Mouse (Mus musculus): ENCODE measurements around the gene Fuz. TPM values are rescaled to one million over a fixed set of nuclear protein-coding genes. Genes with fewer than 3 reads are reported as not detected.
A peak's percentile ranks its signal among the peaks of the same experiment; 100 is the strongest.

Gene Fuz
- polyA plus RNA-seq, 1 experiment from 2014 or later: 16.7 TPM

DNA sequence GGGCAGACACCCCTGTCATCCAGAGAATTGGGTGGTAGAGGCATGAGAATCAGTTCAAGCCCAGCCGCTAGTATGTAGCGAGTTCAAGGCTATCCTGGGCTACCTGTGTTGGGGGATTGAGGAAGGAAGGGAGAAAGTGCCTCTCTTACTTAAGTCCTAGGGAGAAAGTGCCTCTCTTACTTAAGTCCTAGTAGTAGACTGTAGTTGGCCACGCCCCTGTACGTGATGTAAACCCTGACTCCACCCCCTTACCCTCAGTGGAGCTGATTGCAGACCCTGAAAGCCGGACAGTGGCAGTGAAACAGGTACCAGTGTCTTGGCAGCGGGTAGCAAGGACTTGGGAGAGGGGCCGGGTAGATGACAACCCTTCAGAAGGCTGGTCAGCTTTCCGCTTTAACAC is 38.0 kb upstream of the Fuz start:
- Histone ChIP-seq H3K4me1 (ENCODE audit: control insufficient read depth, insufficient read depth, low read length) (peaks cover 31% of the 10 kb centered on the region), H3K9ac (replicated peaks; ENCODE audit: low read length) (peak overlapping the region; percentile 78), H3K36me3 (ENCODE audit: control insufficient read depth, insufficient read depth, low read length) (peaks cover 28% of the 10 kb centered on the region), H3K27ac (replicated peaks; ENCODE audit: low read depth, low read length) (peak overlapping the region; percentile 91), H3K9me3 (ENCODE audit: control insufficient read depth, low read length) (no peaks in the 10 kb centered on the region), H3K27me3 (ENCODE audit: control insufficient read depth, insufficient read depth, low read length) (no peaks in the 10 kb centered on the region), H3K4me3 (replicated peaks; ENCODE audit: low read depth, low read length) (peak overlapping the region; percentile 69), H3K4me2 (ENCODE audit: low read length) (peak overlapping the region; percentile 90)
- DNase-seq (no peak), ATAC-seq (ENCODE audit: low FRiP score, low TSS enrichment) (no peak)
- 27% methylated on average over 8 of the region's 8 CpGs for WGBS

DNA sequence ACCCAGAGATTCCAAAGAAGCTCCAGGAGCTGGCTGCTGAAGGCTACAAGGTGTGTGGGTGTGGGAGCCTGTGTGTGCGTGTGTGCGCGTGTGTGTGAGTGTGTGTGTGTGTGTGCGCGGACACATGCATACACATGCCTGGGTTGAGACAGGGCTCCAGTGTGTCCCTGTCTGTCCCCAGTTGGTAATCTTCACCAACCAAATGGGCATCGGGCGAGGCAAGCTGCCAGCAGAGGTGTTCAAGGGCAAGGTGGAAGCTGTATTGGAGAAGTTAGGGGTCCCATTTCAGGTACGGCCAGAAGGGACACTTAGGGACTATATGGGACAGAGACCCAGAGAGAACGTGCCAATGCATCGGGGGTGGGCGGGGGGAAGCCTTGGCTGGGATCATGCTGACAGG is 36.0 kb upstream of the Fuz start:
- DNase-seq (no peak), ATAC-seq (ENCODE audit: low FRiP score, low TSS enrichment) (no peak)
- H3K4me1 ChIP-seq (ENCODE audit: control insufficient read depth, insufficient read depth, low read length): peaks cover 19% of the 10 kb centered on the region
- H3K4me3 ChIP-seq (replicated peaks; ENCODE audit: low read depth, low read length): no peak overlapping the region
- H3K36me3 ChIP-seq (ENCODE audit: control insufficient read depth, insufficient read depth, low read length): peaks cover 40% of the 10 kb centered on the region
- H3K4me2 ChIP-seq (ENCODE audit: low read length): no peak overlapping the region
- no peaks in the 10 kb centered on the region for H3K27me3 ChIP-seq (ENCODE audit: control insufficient read depth, insufficient read depth, low read length)
- no peak overlapping the region for H3K27ac ChIP-seq (replicated peaks; ENCODE audit: low read depth, low read length)
- WGBS: 91% methylated on average over 11 of the region's 11 CpGs
- H3K9me3 ChIP-seq (ENCODE audit: control insufficient read depth, low read length): no peaks in the 10 kb centered on the region
- no peak overlapping the region for H3K9ac ChIP-seq (replicated peaks; ENCODE audit: low read length)

DNA sequence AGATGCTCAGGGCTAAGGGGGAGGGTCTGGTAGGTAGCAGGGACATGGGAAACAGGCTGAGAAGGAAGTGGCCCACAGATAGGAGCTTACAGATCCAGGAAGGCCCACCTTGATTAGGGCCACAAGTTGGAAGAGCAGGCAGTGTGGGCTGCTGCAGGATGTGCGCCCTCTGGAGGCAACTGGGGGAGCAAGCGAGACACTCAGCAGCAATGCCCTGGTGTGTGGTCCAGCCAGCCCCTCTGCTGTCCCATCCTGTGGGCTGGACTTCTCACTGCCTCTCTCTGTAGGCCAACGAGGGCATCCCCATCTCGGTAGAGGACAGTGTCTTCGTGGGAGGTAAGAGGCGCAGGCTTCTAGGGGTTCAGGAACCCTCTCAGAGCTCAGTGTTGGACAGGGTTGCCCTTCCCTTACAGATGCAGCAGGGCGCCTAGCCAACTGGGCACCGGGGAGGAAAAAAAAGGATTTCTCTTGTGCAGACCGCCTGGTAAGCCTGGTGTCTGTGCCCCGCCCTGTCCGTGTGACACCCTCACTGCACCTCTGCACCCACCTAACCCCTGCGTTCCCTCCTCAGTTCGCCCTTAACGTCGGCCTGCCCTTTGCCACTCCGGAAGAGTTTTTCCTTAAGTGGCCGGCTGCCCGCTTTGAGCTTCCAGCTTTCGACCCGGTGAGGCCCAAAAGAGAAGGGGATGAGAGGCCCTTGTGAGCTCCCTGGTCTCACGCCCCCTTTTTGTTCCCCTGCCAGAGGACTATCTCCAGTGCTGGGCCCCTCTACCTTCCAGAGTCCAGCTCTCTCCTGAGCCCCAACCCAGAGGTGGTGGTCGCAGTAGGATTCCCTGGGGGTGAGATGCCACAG is 35.1 kb upstream of the Fuz start:
- Histone ChIP-seq H3K4me2 (ENCODE audit: low read length) (peak overlapping the region; percentile 17; the same call in 1 of the 2 replicates), H3K4me1 (ENCODE audit: control insufficient read depth, insufficient read depth, low read length) (peaks cover 14% of the 10 kb centered on the region), H3K9me3 (ENCODE audit: control insufficient read depth, low read length) (no peaks in the 10 kb centered on the region), H3K9ac (replicated peaks; ENCODE audit: low read length) (no peak overlapping the region), H3K36me3 (ENCODE audit: control insufficient read depth, insufficient read depth, low read length) (peaks cover 49% of the 10 kb centered on the region), H3K27ac (replicated peaks; ENCODE audit: low read depth, low read length) (0 out of 2 replicates have a peak overlapping the region, but pooled peaks have one; percentile 41), H3K27me3 (ENCODE audit: control insufficient read depth, insufficient read depth, low read length) (no peaks in the 10 kb centered on the region), H3K4me3 (replicated peaks; ENCODE audit: low read depth, low read length) (no peak overlapping the region)
- ATAC-seq (ENCODE audit: low FRiP score, low TSS enrichment) (peak; percentile 25; the same call in 1 of the 2 replicates), DNase-seq (peak; percentile 84)
- WGBS: 59% methylated on average over 22 of the region's 22 CpGs

DNA sequence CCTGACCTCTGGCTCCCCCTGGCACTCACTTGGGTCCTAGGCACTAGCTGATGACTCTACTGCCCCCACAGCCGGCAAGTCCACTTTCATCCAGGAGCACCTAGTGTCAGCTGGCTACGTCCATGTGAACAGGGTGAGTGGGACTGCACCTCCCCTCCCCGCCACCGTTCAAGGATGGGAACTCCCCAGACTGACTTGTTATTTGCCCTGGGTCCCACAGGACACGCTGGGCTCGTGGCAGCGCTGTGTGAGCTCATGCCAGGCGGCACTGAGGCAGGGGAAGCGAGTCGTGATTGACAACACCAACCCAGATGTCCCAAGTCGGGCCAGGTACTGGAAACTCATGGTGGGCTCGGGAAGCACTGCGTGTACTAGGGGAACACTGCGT is 34.5 kb upstream of the Fuz start:
- H3K4me2 ChIP-seq (ENCODE audit: low read length): no peak overlapping the region
- H3K4me1 ChIP-seq (ENCODE audit: control insufficient read depth, insufficient read depth, low read length): peaks cover 17% of the 10 kb centered on the region
- H3K4me3 ChIP-seq (replicated peaks; ENCODE audit: low read depth, low read length): no peak overlapping the region
- no peaks in the 10 kb centered on the region for H3K27me3 ChIP-seq (ENCODE audit: control insufficient read depth, insufficient read depth, low read length)
- H3K36me3 ChIP-seq (ENCODE audit: control insufficient read depth, insufficient read depth, low read length): peaks cover 52% of the 10 kb centered on the region
- no peak overlapping the region for H3K9ac ChIP-seq (replicated peaks; ENCODE audit: low read length)
- no peak for ATAC-seq (ENCODE audit: low FRiP score, low TSS enrichment)
- DNase-seq: no peak
- no peak overlapping the region for H3K27ac ChIP-seq (replicated peaks; ENCODE audit: low read depth, low read length)
- WGBS: 77% methylated on average over 14 of the region's 14 CpGs
- H3K9me3 ChIP-seq (ENCODE audit: control insufficient read depth, low read length): no peaks in the 10 kb centered on the region

DNA sequence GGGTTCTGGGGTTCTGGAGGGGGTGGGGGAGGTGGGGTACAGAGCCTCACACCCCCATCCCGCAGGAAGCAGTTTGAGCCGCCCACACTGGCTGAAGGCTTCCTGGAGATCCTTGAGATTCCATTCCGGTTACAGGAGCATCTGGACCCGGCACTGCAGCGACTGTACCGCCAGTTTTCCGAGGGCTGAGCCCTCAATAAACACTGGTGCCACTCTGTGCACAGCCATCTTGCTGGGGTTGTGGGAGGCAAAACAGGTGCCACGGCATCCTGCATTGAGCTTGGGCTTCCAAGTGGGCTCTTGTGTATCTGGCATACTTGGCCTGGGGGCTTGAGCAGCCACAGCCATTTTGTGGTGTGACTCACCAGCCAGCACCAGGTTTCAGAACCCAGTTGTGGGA is 33.4 kb upstream of the Fuz start:
- ATAC-seq (ENCODE audit: low FRiP score, low TSS enrichment) (no peak), DNase-seq (no peak)
- H3K27me3 ChIP-seq (ENCODE audit: control insufficient read depth, insufficient read depth, low read length): no peaks in the 10 kb centered on the region
- H3K9me3 ChIP-seq (ENCODE audit: control insufficient read depth, low read length): no peaks in the 10 kb centered on the region
- no peak overlapping the region for H3K4me3 ChIP-seq (replicated peaks; ENCODE audit: low read depth, low read length)
- no peak overlapping the region for H3K4me2 ChIP-seq (ENCODE audit: low read length)
- peaks cover 58% of the 10 kb centered on the region for H3K36me3 ChIP-seq (ENCODE audit: control insufficient read depth, insufficient read depth, low read length)
- 85% methylated on average over 8 of the region's 8 CpGs for WGBS
- peaks cover 22% of the 10 kb centered on the region for H3K4me1 ChIP-seq (ENCODE audit: control insufficient read depth, insufficient read depth, low read length)
- no peak overlapping the region for H3K27ac ChIP-seq (replicated peaks; ENCODE audit: low read depth, low read length)
- no peak overlapping the region for H3K9ac ChIP-seq (replicated peaks; ENCODE audit: low read length)

DNA sequence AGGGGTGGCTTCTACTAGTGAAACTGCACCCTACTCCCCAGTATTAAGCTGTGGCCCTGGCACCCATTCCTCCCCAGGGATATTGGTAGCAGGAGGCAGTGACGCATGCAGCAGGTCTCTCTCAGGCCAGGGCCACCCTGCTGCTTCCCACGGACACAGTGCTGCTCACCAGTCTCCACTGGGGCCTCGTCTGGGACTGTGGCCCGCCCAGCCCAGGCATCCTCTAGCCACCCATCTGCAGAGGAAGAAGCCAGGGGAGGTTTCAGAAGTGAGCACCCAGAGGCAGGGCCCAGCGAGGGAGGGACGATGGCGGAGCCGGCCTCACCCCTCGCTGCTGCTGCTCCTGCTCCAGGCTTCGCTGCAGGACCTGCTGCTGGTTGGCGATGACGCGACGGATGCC is 32.7 kb upstream of the Fuz start:
- no peak overlapping the region for H3K4me2 ChIP-seq (ENCODE audit: low read length)
- WGBS: 91% methylated on average over 14 of the region's 14 CpGs
- DNase-seq: no peak
- H3K9ac ChIP-seq (replicated peaks; ENCODE audit: low read length): no peak overlapping the region
- no peak overlapping the region for H3K27ac ChIP-seq (replicated peaks; ENCODE audit: low read depth, low read length)
- H3K27me3 ChIP-seq (ENCODE audit: control insufficient read depth, insufficient read depth, low read length): no peaks in the 10 kb centered on the region
- H3K4me1 ChIP-seq (ENCODE audit: control insufficient read depth, insufficient read depth, low read length): peaks cover 24% of the 10 kb centered on the region
- no peak overlapping the region for H3K4me3 ChIP-seq (replicated peaks; ENCODE audit: low read depth, low read length)
- ATAC-seq (ENCODE audit: low FRiP score, low TSS enrichment): no peak
- peaks cover 58% of the 10 kb centered on the region for H3K36me3 ChIP-seq (ENCODE audit: control insufficient read depth, insufficient read depth, low read length)
- H3K9me3 ChIP-seq (ENCODE audit: control insufficient read depth, low read length): no peaks in the 10 kb centered on the region

DNA sequence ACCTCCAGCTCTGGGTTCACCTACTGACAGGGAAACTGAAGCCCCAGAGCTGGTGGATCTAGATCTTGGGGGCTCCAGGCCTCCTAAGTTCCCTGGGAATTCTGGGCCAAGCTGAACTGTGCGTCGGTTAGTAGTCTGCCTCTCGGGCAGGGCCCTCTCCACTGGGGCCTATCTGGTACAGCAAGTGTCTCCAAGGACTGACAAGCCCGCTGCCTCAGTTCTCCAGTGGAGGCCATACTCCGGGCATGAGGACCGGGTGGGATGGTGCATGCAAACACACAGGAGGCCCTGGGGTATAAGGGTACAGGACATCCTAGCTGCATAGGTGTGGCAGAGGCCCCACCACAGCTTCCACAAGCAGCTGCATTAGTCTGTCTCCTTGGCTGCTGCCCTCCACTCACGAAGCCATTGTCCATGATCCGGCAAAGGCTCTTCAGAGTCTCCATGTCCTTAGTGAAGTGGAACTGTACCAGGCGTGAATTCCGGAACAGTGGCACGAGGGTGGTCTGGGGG is 31.8 kb upstream of the Fuz start:
- Histone ChIP-seq H3K27me3 (ENCODE audit: control insufficient read depth, insufficient read depth, low read length) (no peaks in the 10 kb centered on the region), H3K9me3 (ENCODE audit: control insufficient read depth, low read length) (no peaks in the 10 kb centered on the region), H3K4me1 (ENCODE audit: control insufficient read depth, insufficient read depth, low read length) (peaks cover 24% of the 10 kb centered on the region), H3K36me3 (ENCODE audit: control insufficient read depth, insufficient read depth, low read length) (peaks cover 58% of the 10 kb centered on the region), H3K9ac (replicated peaks; ENCODE audit: low read length) (no peak overlapping the region), H3K27ac (replicated peaks; ENCODE audit: low read depth, low read length) (no peak overlapping the region), H3K4me2 (ENCODE audit: low read length) (no peak overlapping the region), H3K4me3 (replicated peaks; ENCODE audit: low read depth, low read length) (no peak overlapping the region)
- DNase-seq: no peak
- 85% methylated on average over 11 of the region's 11 CpGs for WGBS
- no peak for ATAC-seq (ENCODE audit: low FRiP score, low TSS enrichment)

DNA sequence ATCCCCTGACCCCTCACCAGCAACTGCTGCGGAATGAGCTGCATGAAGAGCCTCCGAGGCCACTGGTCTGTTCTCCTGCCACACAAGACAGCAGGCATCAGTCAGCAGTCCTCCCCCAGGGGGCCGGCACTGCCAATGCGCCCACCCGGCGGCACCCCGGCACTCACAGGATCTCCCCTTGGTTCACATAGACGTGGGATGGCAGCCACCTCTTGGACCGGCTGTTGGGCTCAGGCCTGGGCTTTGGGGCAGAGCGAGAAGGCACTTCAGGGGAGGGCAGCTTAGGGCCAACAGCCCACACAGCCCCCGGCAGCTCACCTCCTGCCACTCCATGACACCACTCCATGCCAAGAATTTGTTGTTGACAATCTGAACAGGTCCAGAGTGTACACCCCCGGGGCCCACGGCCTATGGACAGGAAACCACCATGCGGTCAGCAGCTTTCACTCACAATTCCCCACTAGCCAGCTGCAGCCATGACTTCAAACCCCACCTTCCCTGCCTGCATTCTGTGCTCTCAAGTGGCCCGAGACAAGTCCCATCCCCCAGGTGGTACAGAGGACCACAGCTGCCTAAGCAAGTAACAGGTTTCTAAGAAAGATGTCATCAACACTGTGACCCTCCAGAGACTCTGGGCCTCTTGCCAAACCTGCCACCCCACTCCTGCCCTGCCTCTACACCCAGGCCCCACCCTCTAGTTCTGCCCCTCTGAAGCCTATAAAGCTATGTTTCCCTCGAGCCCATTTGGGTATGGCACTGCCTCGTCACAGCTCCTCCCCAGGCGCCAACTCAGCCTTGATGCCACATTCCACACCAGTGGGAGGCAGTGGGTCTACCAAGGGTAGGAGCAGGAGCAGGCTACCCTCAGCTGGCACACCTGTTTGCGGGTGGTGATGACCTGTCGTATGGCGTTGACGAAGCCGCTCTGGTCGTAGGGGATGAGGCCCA is 31.0 kb upstream of the Fuz start:
- H3K27ac ChIP-seq (replicated peaks; ENCODE audit: low read depth, low read length): no peak overlapping the region
- ATAC-seq (ENCODE audit: low FRiP score, low TSS enrichment): no peak
- no peaks in the 10 kb centered on the region for H3K9me3 ChIP-seq (ENCODE audit: control insufficient read depth, low read length)
- no peak overlapping the region for H3K4me3 ChIP-seq (replicated peaks; ENCODE audit: low read depth, low read length)
- no peaks in the 10 kb centered on the region for H3K27me3 ChIP-seq (ENCODE audit: control insufficient read depth, insufficient read depth, low read length)
- no peak for DNase-seq
- peaks cover 55% of the 10 kb centered on the region for H3K36me3 ChIP-seq (ENCODE audit: control insufficient read depth, insufficient read depth, low read length)
- peaks cover 24% of the 10 kb centered on the region for H3K4me1 ChIP-seq (ENCODE audit: control insufficient read depth, insufficient read depth, low read length)
- 85% methylated on average over 24 of the region's 24 CpGs for WGBS
- H3K4me2 ChIP-seq (ENCODE audit: low read length): no peak overlapping the region
- H3K9ac ChIP-seq (replicated peaks; ENCODE audit: low read length): no peak overlapping the region
